Mouse (Mus musculus) thymus, adult 2 months (tissue): ENCODE measurements around the gene Bmpr2.

Experiments
- CTCF ChIP-seq: fragments of 200-500 bp; IDR thresholded peaks from 2 replicates; pipeline ENCODE4 v1.5.1; 2012; ENCODE audit warnings: mild to moderate bottlenecking, control low read depth, low read length, moderate library complexity, borderline replicate concordance; ENCODE audit not compliant: control insufficient read depth, poor library complexity, insufficient read depth; ENCODE audit errors: extremely low read depth
- POLR2A ChIP-seq: fragments of 200-500 bp; IDR thresholded peaks from 2 replicates; pipeline ENCODE4 v1.6.1; 2012; ENCODE audit warnings: mild to moderate bottlenecking, low read length, control low read depth, moderate library complexity; ENCODE audit not compliant: control insufficient read depth, poor library complexity, insufficient read depth; ENCODE audit errors: extremely low read depth

DNA sequence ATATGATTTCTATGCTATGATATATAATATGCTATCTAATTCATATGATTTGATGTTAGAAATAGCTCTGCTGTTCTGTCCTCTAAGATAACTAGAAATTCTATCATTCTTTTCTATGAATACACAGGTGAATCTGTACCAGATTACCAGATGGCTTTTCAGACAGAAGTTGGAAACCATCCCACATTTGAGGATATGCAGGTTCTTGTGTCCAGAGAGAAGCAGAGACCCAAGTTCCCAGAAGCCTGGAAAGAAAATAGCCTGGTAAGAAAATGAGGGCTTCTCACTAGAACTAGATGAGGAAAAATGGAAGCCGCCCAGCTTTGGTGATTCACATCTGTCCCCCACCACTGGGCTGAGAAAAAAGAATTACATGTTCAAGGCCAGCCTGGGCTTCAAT, 95.8 kb downstream of the Bmpr2 start:
- no peak for TF ChIP-seq CTCF
- no peak for TF ChIP-seq POLR2A
